Mouse (Mus musculus): ENCODE data around the gene Tmem246. TPM values are rescaled to one million over a fixed set of nuclear protein-coding genes. Genes with fewer than 3 reads are reported as not detected.
"Not testable (repeated sequence)": the region's sequence is repeated elsewhere in the genome, so short reads cannot be mapped to it uniquely, and the experiment has no call there.

Gene Tmem246
- total RNA-seq (2021) = 10 to 100 TPM; 63.5 to 76.9 TPM

- intact Hi-C loops (cut with DNase I) = no loop called here
- peak; percentile 80 to 86 for DNase-seq (ENCODE audit: low spot score in 2 of 2)
Measured at GRCm38 (mm10) chr4:49597183-49598100, at the start of gene Tmem246. Tmem246 (minus strand) TSS chr4:49597876.

GRCm38 (mm10) chr4:49639913-49640312, 42.2 kb upstream of the Tmem246 start:
- DNase-seq (ENCODE audit: low spot score in 2 of 2) = no peak
- intact Hi-C loops (cut with DNase I) = no loop called here

- DNase-seq (ENCODE audit: low spot score in 2 of 2) = no peak
- intact Hi-C loops (cut with DNase I) = no loop called here
Measured at GRCm38 (mm10) chr4:49637821-49638220, 40.1 kb upstream of the Tmem246 start.

- intact Hi-C loops (cut with DNase I) = no loop called here
- DNase-seq (ENCODE audit: low spot score in 2 of 2) = no peak
Measured at GRCm38 (mm10) chr4:49632139-49632481, 34.4 kb upstream of the Tmem246 start.

- intact Hi-C loops (cut with DNase I) = loop anchor here (2.0 kb wide), 1 partner anchor 111 kb away; the partner anchor contains the start of genes Mrpl50 and Zfp189
- peak; percentile 94 to 97 for DNase-seq (ENCODE audit: low spot score in 2 of 2)
Measured at GRCm38 (mm10) chr4:49631319-49632138, 33.9 kb upstream of the Tmem246 start, which contains the start of gene Rnf20. Rnf20 (plus strand) TSS chr4:49632006.

GRCm38 (mm10) chr4:49628941-49629340, 31.3 kb upstream of the Tmem246 start:
- DNase-seq (ENCODE audit: low spot score in 2 of 2) = no peak
- intact Hi-C loops (cut with DNase I) = loop anchor here (10.0 kb wide), 1 partner anchor 934 kb away; no protein-coding TSS in a partner anchor

GRCm38 (mm10) chr4:49626973-49627372, 29.3 kb upstream of the Tmem246 start:
- DNase-seq (ENCODE audit: low spot score in 2 of 2) = peak; percentile 69 to 76
- intact Hi-C loops (cut with DNase I) = loop anchor here (1.0 to 10.0 kb wide), 2 partner anchors 59 to 932 kb away; no protein-coding TSS in a partner anchor

GRCm38 (mm10) chr4:49624969-49625368, 27.3 kb upstream of the Tmem246 start:
- intact Hi-C loops (cut with DNase I) = loop anchor here (10.0 kb wide), 1 partner anchor 930 kb away; no protein-coding TSS in a partner anchor

GRCm38 (mm10) chr4:49623916-49624315, 26.2 kb upstream of the Tmem246 start:
- intact Hi-C loops (cut with DNase I) = loop anchor here (10.0 kb wide), 1 partner anchor 929 kb away; no protein-coding TSS in a partner anchor
- no peak for DNase-seq (ENCODE audit: low spot score in 2 of 2)

More at GRCm38 (mm10) chr4:49624969-49625368, 27.3 kb upstream of the Tmem246 start:
- DNase-seq (ENCODE audit: low spot score in 2 of 2) = not testable (repeated sequence)

GRCm38 (mm10) chr4:49622272-49622671, 24.6 kb upstream of the Tmem246 start:
- intact Hi-C loops (cut with DNase I) = loop anchor here (10.0 kb wide), 1 partner anchor 927 kb away; no protein-coding TSS in a partner anchor
- DNase-seq (ENCODE audit: low spot score in 2 of 2) = no peak

- not testable (repeated sequence) for DNase-seq (ENCODE audit: low spot score in 2 of 2)
- intact Hi-C loops (cut with DNase I) = loop anchor here (10.0 kb wide), 1 partner anchor 925 kb away; no protein-coding TSS in a partner anchor
Measured at GRCm38 (mm10) chr4:49619861-49620260, 22.2 kb upstream of the Tmem246 start.

- DNase-seq (ENCODE audit: low spot score in 2 of 2) = no peak
- intact Hi-C loops (cut with DNase I) = no loop called here
Measured at GRCm38 (mm10) chr4:49616924-49617323, 19.2 kb upstream of the Tmem246 start.

GRCm38 (mm10) chr4:49605459-49605858, 7.8 kb upstream of the Tmem246 start:
- intact Hi-C loops (cut with DNase I) = no loop called here
- DNase-seq (ENCODE audit: low spot score in 2 of 2) = no peak

- intact Hi-C loops (cut with DNase I) = no loop called here
- no peak for DNase-seq (ENCODE audit: low spot score in 2 of 2)
Measured at GRCm38 (mm10) chr4:49604616-49605015, 6.9 kb upstream of the Tmem246 start.

- DNase-seq (ENCODE audit: low spot score in 2 of 2) = no peak
- intact Hi-C loops (cut with DNase I) = no loop called here
Measured at GRCm38 (mm10) chr4:49604016-49604546, 6.4 kb upstream of the Tmem246 start.

GRCm38 (mm10) chr4:49603161-49603560, 5.5 kb upstream of the Tmem246 start:
- intact Hi-C loops (cut with DNase I) = no loop called here
- DNase-seq (ENCODE audit: low spot score in 2 of 2) = no peak

GRCm38 (mm10) chr4:49596846-49597182, 862 bp downstream of the Tmem246 start:
- no peak for DNase-seq (ENCODE audit: low spot score in 2 of 2)
- intact Hi-C loops (cut with DNase I) = no loop called here

- intact Hi-C loops (cut with DNase I) = no loop called here
- no peak for DNase-seq (ENCODE audit: low spot score in 2 of 2)
Measured at GRCm38 (mm10) chr4:49590152-49590551, 7.5 kb downstream of the Tmem246 start.

GRCm38 (mm10) chr4:49586811-49587210, 10.9 kb downstream of the Tmem246 start:
- DNase-seq (ENCODE audit: low spot score in 2 of 2) = no peak
- intact Hi-C loops (cut with DNase I) = no loop called here

All from left cerebral cortex, postnatal 36 days (tissue).